Mouse (Mus musculus): ENCODE results near the gene Tmem132c.

Gene Tmem132c

GRCm38 (mm10) chr5:127241136-127241924 lies at the start of gene Tmem132c:
Gene Tmem132c (plus strand): TSS chr5:127241808.
- no peak for DNase-seq (ENCODE audit: low read depth)

DNA sequence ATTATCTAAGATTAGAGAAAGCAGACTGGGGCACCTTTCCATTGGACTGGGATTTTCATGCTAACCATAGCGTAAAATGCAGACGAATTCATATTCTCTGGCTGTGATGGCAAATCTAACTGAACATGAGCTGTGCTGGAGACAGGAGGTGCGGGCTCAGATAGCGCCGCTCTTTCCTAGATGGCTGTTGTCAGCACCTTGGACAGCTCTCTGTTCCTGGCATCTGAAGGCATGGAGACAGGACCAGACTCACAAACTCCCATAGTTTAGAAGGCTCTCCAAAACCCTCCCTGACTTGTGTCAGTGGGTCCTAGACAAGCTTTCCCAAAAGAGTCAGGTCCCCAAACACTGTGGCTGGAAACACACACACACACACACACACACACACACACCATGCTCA lies 49.7 kb upstream of the Tmem132c start:
- no peak for DNase-seq (ENCODE audit: low read depth)

- no peak for DNase-seq (ENCODE audit: low read depth)
Observed at GRCm38 (mm10) chr5:127198850-127199249, 42.8 kb upstream of the Tmem132c start.

- no peak for DNase-seq (ENCODE audit: low read depth)
Observed at GRCm38 (mm10) chr5:127204881-127205280, 36.7 kb upstream of the Tmem132c start.

GRCm38 (mm10) chr5:127216389-127216788 lies 25.2 kb upstream of the Tmem132c start:
- DNase-seq (ENCODE audit: low read depth) = no peak

DNA sequence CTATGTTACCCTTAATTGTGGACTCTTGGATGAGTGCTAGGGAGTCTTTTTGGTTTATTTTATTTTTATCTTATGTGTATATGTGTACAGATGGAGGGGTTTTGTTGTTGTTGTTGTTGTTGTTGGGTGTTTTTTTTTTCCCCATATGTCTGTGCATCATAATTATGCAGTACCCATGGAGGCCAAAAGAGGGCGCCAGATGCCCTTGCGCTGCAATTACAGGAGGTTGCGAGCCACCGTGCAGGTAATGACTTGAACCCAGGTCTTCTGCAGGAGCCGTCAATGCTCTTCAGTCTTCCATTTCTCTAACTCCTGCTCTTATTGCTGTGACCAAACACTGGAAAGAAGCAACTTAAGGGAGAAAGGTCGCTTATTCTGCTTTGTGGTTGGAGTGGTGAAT lies 23.9 kb upstream of the Tmem132c start:
- DNase-seq (ENCODE audit: low read depth) = no peak

DNA sequence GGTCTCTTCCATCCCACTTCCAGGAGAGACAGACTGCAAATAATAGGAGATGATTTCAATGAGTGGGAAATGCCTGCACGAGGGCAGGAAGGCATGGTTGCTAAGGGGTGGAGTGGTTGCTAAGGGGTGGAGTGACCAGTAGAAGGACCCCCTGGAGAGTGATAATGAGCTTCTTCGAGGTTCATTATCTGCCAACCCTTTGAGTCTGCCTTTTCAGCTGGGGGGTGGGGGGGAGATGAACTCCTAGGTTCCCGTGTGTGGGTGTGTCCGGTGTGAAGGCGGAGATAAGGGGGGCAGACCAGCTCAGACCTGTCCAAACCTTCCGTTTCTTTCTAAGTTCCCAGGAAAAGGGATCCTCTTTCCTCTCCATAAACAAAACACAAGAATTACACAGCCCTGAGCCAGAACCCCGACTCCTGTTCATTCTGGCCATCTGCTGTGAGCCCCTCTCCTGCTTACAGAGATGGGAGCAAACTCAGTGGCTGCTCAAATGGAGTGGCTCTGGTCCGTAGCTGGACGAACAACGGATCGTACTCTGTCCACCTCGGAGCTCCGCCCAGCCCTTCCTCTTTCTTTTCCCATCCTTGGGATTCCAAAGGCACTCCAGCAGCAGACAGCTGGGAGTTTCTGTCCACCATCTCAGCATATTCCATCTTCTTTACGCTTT lies 13.5 kb upstream of the Tmem132c start:
- no peak for DNase-seq (ENCODE audit: low read depth)

DNA sequence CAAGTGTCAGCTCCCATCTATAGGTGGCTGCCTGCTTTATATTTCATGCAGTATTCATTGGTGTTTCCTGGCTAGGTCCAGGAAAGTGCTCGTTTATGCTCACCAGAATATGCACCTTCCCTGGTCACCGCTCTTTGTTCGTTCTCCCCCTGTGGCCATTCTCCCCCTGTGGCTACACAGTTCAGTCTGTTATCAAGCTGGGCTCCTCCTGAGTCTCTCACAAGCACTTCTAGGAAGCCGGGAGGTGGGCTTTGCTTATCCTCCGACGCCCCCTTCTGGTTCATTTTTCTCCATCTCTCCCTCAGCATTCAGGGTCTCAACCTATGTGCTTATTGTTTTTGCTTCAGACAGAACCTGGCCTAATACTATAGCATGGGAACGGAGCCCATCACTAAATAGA lies 6.9 kb upstream of the Tmem132c start:
- DNase-seq (ENCODE audit: low read depth) = no peak

- no peak for DNase-seq (ENCODE audit: low read depth)
Observed at GRCm38 (mm10) chr5:127235203-127235602, 6.4 kb upstream of the Tmem132c start.

- no peak for DNase-seq (ENCODE audit: low read depth)
Observed at GRCm38 (mm10) chr5:127239706-127240105, 1.9 kb upstream of the Tmem132c start.

- DNase-seq (ENCODE audit: low read depth) = no peak
Observed at GRCm38 (mm10) chr5:127240646-127241045, 962 bp upstream of the Tmem132c start.

DNA sequence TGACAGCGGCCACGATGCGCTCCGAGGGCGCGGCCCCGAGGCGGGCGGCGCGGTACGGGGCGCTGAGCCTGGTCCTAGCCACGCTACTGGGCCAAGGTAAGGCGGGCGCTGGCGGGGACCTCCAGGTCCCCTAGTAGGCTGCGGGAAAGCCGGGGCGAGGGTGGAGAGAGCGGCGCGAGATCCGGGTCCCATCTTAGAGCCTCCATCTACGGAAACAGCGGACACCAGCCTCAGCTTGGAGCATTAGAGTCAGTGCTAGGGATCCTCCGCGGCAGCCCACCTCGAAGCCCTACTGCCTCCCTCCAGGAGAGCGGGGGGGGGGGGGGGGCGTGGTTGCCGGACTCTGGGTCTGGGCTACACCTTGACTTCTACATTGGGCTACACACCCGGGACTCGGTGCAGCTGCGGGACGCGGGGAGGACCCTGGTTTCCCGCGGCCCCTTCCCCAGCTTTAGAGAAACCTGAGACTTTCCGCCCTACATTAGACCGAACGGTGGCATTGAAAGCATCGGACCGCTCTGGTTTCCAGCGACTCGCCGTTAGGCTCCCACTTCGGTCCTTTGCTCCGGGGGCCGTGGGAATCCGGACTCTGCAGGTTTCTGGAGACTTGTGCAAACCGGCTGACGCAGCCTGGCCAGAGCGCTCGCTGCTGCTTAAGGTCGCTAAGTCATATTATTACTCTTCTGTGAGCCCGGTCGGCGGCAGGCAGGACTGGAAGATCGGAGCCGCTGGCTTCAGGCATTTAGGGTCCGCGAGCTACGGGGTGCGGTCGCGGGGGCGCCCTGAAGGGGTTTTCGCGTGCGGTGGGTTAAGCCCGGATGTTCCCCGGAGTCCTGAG lies 536 bp downstream of the Tmem132c start:
- no peak for DNase-seq (ENCODE audit: low read depth)

DNA sequence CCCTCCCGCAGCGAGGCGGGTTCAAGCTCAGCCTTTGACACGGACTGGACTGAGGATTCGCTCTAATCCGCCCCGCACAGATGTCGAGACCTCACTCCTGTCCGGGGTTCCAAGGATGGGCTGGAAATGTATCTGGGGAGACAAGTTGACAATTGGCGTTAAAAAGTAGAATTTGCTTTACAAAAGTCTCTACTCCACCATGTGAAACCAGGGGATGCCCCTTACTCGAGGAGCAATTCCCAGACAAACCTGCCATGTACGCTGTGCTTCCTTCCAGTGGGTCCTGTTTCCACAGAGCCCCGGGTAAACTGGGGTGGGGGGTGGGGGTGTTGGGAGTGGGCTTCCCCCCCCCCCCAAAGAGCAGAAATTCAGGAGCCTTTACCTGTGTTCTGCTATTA lies 1.2 kb downstream of the Tmem132c start:
- no peak for DNase-seq (ENCODE audit: low read depth)

DNA sequence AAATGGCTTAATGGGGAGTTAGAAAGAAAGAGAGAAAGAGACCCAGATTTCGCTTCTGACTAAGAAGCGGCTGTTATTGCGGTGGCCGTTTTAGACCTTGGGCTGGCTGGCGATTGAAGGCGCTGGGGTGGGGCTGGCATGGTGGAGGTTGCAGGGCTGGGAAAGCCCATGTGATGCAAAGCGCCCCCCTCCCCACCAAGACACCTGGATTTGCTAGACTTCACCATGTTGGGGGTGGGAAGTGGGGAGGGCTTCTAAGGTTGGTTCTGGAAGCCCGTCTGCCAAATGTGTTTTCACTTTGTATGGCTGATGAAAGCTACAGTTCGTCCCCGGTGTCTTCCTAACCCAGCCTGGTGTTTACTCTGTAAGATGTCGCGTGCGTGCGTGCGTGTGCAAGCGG lies 1.6 kb downstream of the Tmem132c start:
- no peak for DNase-seq (ENCODE audit: low read depth)

- no peak for DNase-seq (ENCODE audit: low read depth)
Observed at GRCm38 (mm10) chr5:127243611-127244010, 2.0 kb downstream of the Tmem132c start.

- DNase-seq (ENCODE audit: low read depth) = no peak
Observed at GRCm38 (mm10) chr5:127253263-127253662, 11.7 kb downstream of the Tmem132c start.

- no peak for DNase-seq (ENCODE audit: low read depth)
Observed at GRCm38 (mm10) chr5:127256947-127257610, 15.5 kb downstream of the Tmem132c start.

- DNase-seq (ENCODE audit: low read depth) = no peak
Observed at GRCm38 (mm10) chr5:127262136-127262535, 20.5 kb downstream of the Tmem132c start.

- no peak for DNase-seq (ENCODE audit: low read depth)
Observed at GRCm38 (mm10) chr5:127271145-127271544, 29.5 kb downstream of the Tmem132c start.

DNA sequence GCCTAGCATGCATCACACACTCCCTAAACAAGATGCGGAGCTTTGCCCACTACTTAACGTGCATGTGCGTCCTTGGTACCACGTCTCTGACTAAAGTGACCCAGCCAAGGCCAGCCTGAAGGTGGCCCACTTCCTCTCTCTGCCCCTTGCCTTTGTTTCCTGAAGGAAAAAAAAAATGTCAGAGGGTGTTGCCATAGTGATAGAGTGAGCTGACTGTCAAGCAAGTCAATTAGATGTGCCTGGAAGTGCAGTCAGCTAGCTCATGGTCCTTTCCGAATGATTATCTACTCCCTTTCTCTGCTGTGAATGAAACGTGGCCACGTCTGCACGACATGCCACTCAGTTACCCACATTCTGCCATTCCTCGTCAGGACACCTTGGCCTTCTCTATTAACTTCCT lies 37.9 kb downstream of the Tmem132c start:
- DNase-seq (ENCODE audit: low read depth) = no peak

- no peak for DNase-seq (ENCODE audit: low read depth)
Observed at GRCm38 (mm10) chr5:127281186-127281585, 39.6 kb downstream of the Tmem132c start.

GRCm38 (mm10) chr5:127282539-127283123 lies 41.0 kb downstream of the Tmem132c start:
- no peak for DNase-seq (ENCODE audit: low read depth)

Data from fibroblast of lung, adult 2 months (primary cell).